Mouse (Mus musculus) hindbrain, embryonic 15.5 days (tissue): ENCODE measurements at regions not wholly inside any gene's neighbourhood (a gene's known extent, or its start where the extent isn't known, plus 50 kb on each side); places are given as distances from the start of the nearest gene placed in this dataset.

Experiments
- ATAC-seq: fragments of 200-750 bp; cut with Nextera tagmentation; 2 replicates; pipeline ENCODE4 v1.8.0; 2017; ENCODE audit warnings: low read depth, moderate number of reproducible peaks, moderate TSS enrichment; ENCODE audit not compliant: low FRiP score
- H3K27ac ChIP-seq: fragments of 300-500 bp; sonication (generic); replicated peaks from 2 replicates; pipeline ENCODE4 v1.5.1; 2015; ENCODE audit warnings: mild to moderate bottlenecking, inconsistent platforms
- H3K27me3 ChIP-seq: fragments of 300-500 bp; sonication (generic); 2 replicates; pipeline ENCODE4 v1.6.1; 2015; ENCODE audit warnings: control low read depth, inconsistent platforms
- H3K36me3 ChIP-seq: fragments of 300-500 bp; sonication (generic); 2 replicates; pipeline ENCODE4 v1.6.1; 2015; ENCODE audit warnings: control low read depth, inconsistent platforms
- H3K4me1 ChIP-seq: fragments of 300-500 bp; sonication (generic); replicated peaks from 2 replicates; pipeline ENCODE4 v1.6.1; 2015; ENCODE audit warnings: control low read depth, inconsistent platforms
- H3K4me2 ChIP-seq: fragments of 300-500 bp; sonication (generic); 2 replicates; pipeline ENCODE4 v1.6.1; 2015; ENCODE audit warnings: moderate library complexity, mild to moderate bottlenecking, inconsistent platforms
- H3K4me3 ChIP-seq: fragments of 300-500 bp; sonication (generic); 2 replicates; pipeline ENCODE4 v1.5.1; 2015; ENCODE audit warnings: mild to moderate bottlenecking, inconsistent platforms
- H3K9ac ChIP-seq: fragments of 300-500 bp; sonication (generic); 2 replicates; pipeline ENCODE4 v1.6.1; 2015; ENCODE audit warnings: inconsistent platforms
- H3K9me3 ChIP-seq: fragments of 300-500 bp; sonication (generic); 2 replicates; pipeline ENCODE4 v1.6.1; 2016; ENCODE audit warnings: control low read depth, inconsistent platforms
- WGBS: fragments of 180-500 bp; shearing (Covaris S2); methylation state at CpG from one replicate; pipeline ENCODE4 v1.1.7; 2015; 5-methylcytosine and 5-hydroxymethylcytosine counted together

GRCm38 (mm10) chr16:7978466-7978865, 446.5 kb downstream of the Tmem114 start:
- Histone ChIP-seq H3K9me3 (no peaks in the 10 kb centered on the region), H3K27me3 (no peaks in the 10 kb centered on the region), H3K9ac (no peak overlapping the region), H3K27ac (no peak overlapping the region), H3K4me2 (no peak overlapping the region), H3K36me3 (no peaks in the 10 kb centered on the region), H3K4me1 (peaks cover 9% of the 10 kb centered on the region; the same call in 1 of the 2 replicates), H3K4me3 (no peak overlapping the region)
- no peak for ATAC-seq
- 70% methylated on average over 6 of the region's 6 CpGs for WGBS

- Histone ChIP-seq H3K4me3 (no peak overlapping the region), H3K9ac (no peak overlapping the region), H3K36me3 (no peaks in the 10 kb centered on the region), H3K27me3 (no peaks in the 10 kb centered on the region), H3K9me3 (no peaks in the 10 kb centered on the region), H3K4me2 (no peak overlapping the region), H3K4me1 (no peaks in the 10 kb centered on the region), H3K27ac (no peak overlapping the region)
- ATAC-seq, result no peak
- WGBS, result 71% methylated on average over 2 of the region's 2 CpGs
These were observed 473.3 kb downstream of the Tmem114 start for GRCm38 (mm10) chr16:7951616-7952015.

DNA sequence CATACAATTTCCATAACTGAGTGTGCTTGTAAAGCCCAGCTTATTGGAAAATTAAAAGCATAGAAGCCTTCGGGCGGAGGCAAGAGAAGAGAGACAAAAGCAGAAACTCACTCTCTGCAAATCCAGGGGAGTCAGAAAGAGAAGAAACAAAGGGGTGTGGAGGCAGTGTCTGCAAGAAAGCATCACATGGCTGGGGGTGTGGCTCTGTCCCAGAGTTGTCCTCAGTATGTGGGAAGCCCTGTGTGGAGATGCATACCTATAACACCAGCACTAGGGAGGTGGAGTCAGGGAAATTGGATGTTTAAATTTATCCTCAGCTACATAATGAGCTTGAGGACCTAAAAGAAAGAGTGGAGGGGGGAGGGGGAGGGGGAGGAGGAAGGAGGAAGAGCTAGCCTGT, 482.6 kb downstream of the Tmem114 start:
- no peak overlapping the region for H3K4me2 ChIP-seq
- no peaks in the 10 kb centered on the region for H3K36me3 ChIP-seq
- H3K27ac ChIP-seq, result no peak overlapping the region
- H3K9me3 ChIP-seq, result no peaks in the 10 kb centered on the region
- no peaks in the 10 kb centered on the region for H3K4me1 ChIP-seq
- no peak for ATAC-seq
- 78% methylated on average over 2 of the region's 2 CpGs for whole genome bisulfite sequencing
- no peak overlapping the region for H3K4me3 ChIP-seq
- no peaks in the 10 kb centered on the region for H3K27me3 ChIP-seq
- no peak overlapping the region for H3K9ac ChIP-seq

- 24% methylated on average over 5 of the region's 5 CpGs for WGBS
These were observed 487.8 kb downstream of the Tmem114 start for GRCm38 (mm10) chr16:7937167-7937566.

GRCm38 (mm10) chr16:7932322-7932721, 492.6 kb downstream of the Tmem114 start:
- Histone ChIP-seq H3K4me2 (no peak overlapping the region), H3K27me3 (no peaks in the 10 kb centered on the region), H3K9me3 (no peaks in the 10 kb centered on the region), H3K27ac (no peak overlapping the region), H3K4me3 (no peak overlapping the region), H3K36me3 (no peaks in the 10 kb centered on the region), H3K4me1 (no peaks in the 10 kb centered on the region), H3K9ac (no peak overlapping the region)
- no peak for ATAC-seq
- WGBS, result 57% methylated on average over 4 of the region's 4 CpGs

More at GRCm38 (mm10) chr16:7937167-7937566, 487.8 kb downstream of the Tmem114 start:
- Histone ChIP-seq H3K27ac (no peak overlapping the region), H3K27me3 (no peaks in the 10 kb centered on the region), H3K9me3 (no peaks in the 10 kb centered on the region), H3K4me3 (no peak overlapping the region), H3K4me1 (no peaks in the 10 kb centered on the region), H3K9ac (no peak overlapping the region), H3K4me2 (no peak overlapping the region), H3K36me3 (no peaks in the 10 kb centered on the region)
- 0 out of 2 replicates have a peak, but pooled peaks have one; percentile 68 for ATAC-seq

GRCm38 (mm10) chr16:7931676-7932075, 493.3 kb downstream of the Tmem114 start:
- Histone ChIP-seq H3K27ac (no peak overlapping the region), H3K9me3 (no peaks in the 10 kb centered on the region), H3K9ac (no peak overlapping the region), H3K36me3 (no peaks in the 10 kb centered on the region), H3K4me1 (no peaks in the 10 kb centered on the region), H3K27me3 (no peaks in the 10 kb centered on the region), H3K4me2 (no peak overlapping the region), H3K4me3 (no peak overlapping the region)
- 79% methylated on average over 6 of the region's 6 CpGs for WGBS
- no peak for ATAC-seq

GRCm38 (mm10) chr16:7929112-7929511, 495.8 kb downstream of the Tmem114 start:
- no peak overlapping the region for H3K4me2 ChIP-seq
- H3K9ac ChIP-seq, result no peak overlapping the region
- no peaks in the 10 kb centered on the region for H3K36me3 ChIP-seq
- no peak overlapping the region for H3K27ac ChIP-seq
- H3K4me1 ChIP-seq, result no peaks in the 10 kb centered on the region
- no peak overlapping the region for H3K4me3 ChIP-seq
- 62% methylated on average over 4 of the region's 4 CpGs for WGBS
- ATAC-seq, result no peak
- no peaks in the 10 kb centered on the region for H3K27me3 ChIP-seq
- H3K9me3 ChIP-seq, result no peaks in the 10 kb centered on the region

- Histone ChIP-seq H3K4me2 (no peak overlapping the region), H3K27ac (no peak overlapping the region), H3K27me3 (no peaks in the 10 kb centered on the region), H3K4me1 (no peaks in the 10 kb centered on the region), H3K4me3 (no peak overlapping the region), H3K36me3 (no peaks in the 10 kb centered on the region), H3K9ac (no peak overlapping the region), H3K9me3 (no peaks in the 10 kb centered on the region)
- 85% methylated on average over 6 of the region's 6 CpGs for WGBS
- ATAC-seq, result no peak
These were observed 496.5 kb downstream of the Tmem114 start for GRCm38 (mm10) chr16:7928391-7928935.

DNA sequence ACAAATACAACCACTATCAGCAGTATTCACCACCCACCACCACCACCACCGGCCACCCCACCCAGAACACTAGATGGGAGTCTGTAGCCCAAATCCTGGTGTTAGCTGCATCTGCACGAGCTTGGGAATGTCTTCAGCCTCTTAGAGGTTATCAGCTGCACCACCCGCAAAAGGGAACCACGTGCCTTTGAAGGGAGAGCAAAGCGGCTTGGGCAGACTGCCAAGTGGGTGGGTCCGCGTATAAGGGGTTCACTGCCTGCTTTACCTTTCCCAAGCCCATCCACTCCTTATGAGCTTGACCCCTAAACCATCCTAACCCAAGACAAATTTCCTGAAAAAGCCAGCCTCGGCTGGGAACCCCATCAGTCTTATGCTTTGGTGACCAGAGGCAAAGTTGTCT, 497.2 kb downstream of the Tmem114 start:
- Histone ChIP-seq H3K9ac (no peak overlapping the region), H3K4me3 (no peak overlapping the region), H3K4me1 (no peaks in the 10 kb centered on the region), H3K27ac (no peak overlapping the region), H3K4me2 (no peak overlapping the region), H3K9me3 (no peaks in the 10 kb centered on the region), H3K27me3 (no peaks in the 10 kb centered on the region), H3K36me3 (no peaks in the 10 kb centered on the region)
- ATAC-seq, result no peak
- 61% methylated on average over 8 of the region's 8 CpGs for WGBS

- 81% methylated on average over 2 of the region's 2 CpGs for WGBS
- no peaks in the 10 kb centered on the region for H3K9me3 ChIP-seq
- H3K9ac ChIP-seq, result no peak overlapping the region
- H3K4me1 ChIP-seq, result no peaks in the 10 kb centered on the region
- no peak overlapping the region for H3K4me2 ChIP-seq
- no peak for ATAC-seq
- no peak overlapping the region for H3K27ac ChIP-seq
- H3K27me3 ChIP-seq, result no peaks in the 10 kb centered on the region
- H3K4me3 ChIP-seq, result no peak overlapping the region
- H3K36me3 ChIP-seq, result no peaks in the 10 kb centered on the region
These were observed 529.1 kb downstream of the Tmem114 start for GRCm38 (mm10) chr16:7895786-7896185.

- Histone ChIP-seq H3K4me3 (no peak overlapping the region), H3K4me1 (no peaks in the 10 kb centered on the region), H3K36me3 (no peaks in the 10 kb centered on the region), H3K4me2 (no peak overlapping the region), H3K27ac (no peak overlapping the region), H3K9ac (no peak overlapping the region), H3K9me3 (no peaks in the 10 kb centered on the region), H3K27me3 (no peaks in the 10 kb centered on the region)
- WGBS, result 73% methylated on average over 5 of the region's 5 CpGs
- no peak for ATAC-seq
These were observed 532.1 kb downstream of the Tmem114 start for GRCm38 (mm10) chr16:7892799-7893198.

DNA sequence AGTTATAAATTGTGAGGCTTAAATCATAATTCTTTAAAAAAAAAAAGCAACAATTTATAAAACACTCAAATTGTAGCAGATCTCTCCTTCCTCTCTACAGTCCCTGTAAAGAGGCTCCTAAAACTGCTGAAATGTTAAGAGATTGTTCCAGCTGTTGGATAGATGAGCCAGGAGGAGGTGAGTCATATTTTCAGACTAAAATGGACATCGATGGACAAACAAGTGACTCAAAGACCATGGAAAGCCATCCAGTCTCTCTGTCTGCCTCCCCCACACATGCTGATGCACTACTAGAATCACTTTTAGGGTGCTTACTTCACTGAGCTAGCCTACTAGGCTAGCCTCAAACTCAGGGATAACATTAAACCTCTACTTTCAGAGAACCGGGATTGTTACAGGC, 561.5 kb downstream of the Tmem114 start:
- Histone ChIP-seq H3K4me3 (no peak overlapping the region), H3K9ac (no peak overlapping the region), H3K9me3 (no peaks in the 10 kb centered on the region), H3K36me3 (no peaks in the 10 kb centered on the region), H3K27ac (no peak overlapping the region), H3K4me2 (no peak overlapping the region), H3K27me3 (no peaks in the 10 kb centered on the region), H3K4me1 (peaks cover 9% of the 10 kb centered on the region; the same call in 1 of the 2 replicates)
- no peak for ATAC-seq
- 96% methylated on average over 2 of the region's 2 CpGs for WGBS

- Histone ChIP-seq H3K27ac (no peak overlapping the region), H3K4me1 (no peaks in the 10 kb centered on the region), H3K27me3 (no peaks in the 10 kb centered on the region), H3K9ac (no peak overlapping the region), H3K9me3 (no peaks in the 10 kb centered on the region), H3K36me3 (no peaks in the 10 kb centered on the region), H3K4me2 (no peak overlapping the region), H3K4me3 (no peak overlapping the region)
- ATAC-seq, result no peak
- WGBS, result 77% methylated on average over 5 of the region's 5 CpGs
These were observed 585.8 kb downstream of the Tmem114 start for GRCm38 (mm10) chr16:7839139-7839538.
